Mouse (Mus musculus) forebrain, embryonic 13.5 days (tissue): ENCODE data around the gene Nsun6. TPM values are rescaled to one million over a fixed set of nuclear protein-coding genes. Genes with fewer than 3 reads are reported as not detected.

Experiments used
- ATAC-seq: fragments of 200-750 bp; cut with Nextera tagmentation; 2 replicates; pipeline ENCODE4 v1.8.0; 2017
- H3K27ac ChIP-seq: fragments of 300-500 bp; sonication (generic); 2 replicates; pipeline ENCODE4 v1.5.1; 2015; ENCODE audit warnings: inconsistent platforms, mild to moderate bottlenecking, moderate library complexity
- H3K27me3 ChIP-seq: fragments of 300-500 bp; sonication (generic); 2 replicates; pipeline ENCODE4 v1.6.1; 2015; ENCODE audit warnings: mild to moderate bottlenecking, inconsistent platforms
- H3K36me3 ChIP-seq: fragments of 300-500 bp; sonication (generic); 2 replicates; pipeline ENCODE4 v1.6.1; 2015; ENCODE audit warnings: mild to moderate bottlenecking, inconsistent platforms; ENCODE audit not compliant: poor library complexity, severe bottlenecking
- H3K4me1 ChIP-seq: fragments of 300-500 bp; sonication (generic); 2 replicates; pipeline ENCODE4 v1.6.1; 2015; ENCODE audit warnings: inconsistent platforms
- H3K4me2 ChIP-seq: fragments of 300-500 bp; sonication (generic); 2 replicates; pipeline ENCODE4 v1.6.1; 2015; ENCODE audit warnings: inconsistent platforms, mild to moderate bottlenecking, moderate library complexity
- H3K4me3 ChIP-seq: fragments of 300-500 bp; sonication (generic); 2 replicates; pipeline ENCODE4 v1.5.1; 2015; ENCODE audit warnings: mild to moderate bottlenecking, inconsistent platforms
- H3K9ac ChIP-seq: fragments of 300-500 bp; sonication (generic); 2 replicates; pipeline ENCODE4 v1.6.1; 2015; ENCODE audit warnings: mild to moderate bottlenecking, inconsistent platforms
- H3K9me3 ChIP-seq: fragments of 300-500 bp; sonication (generic); replicated peaks from 2 replicates; pipeline ENCODE4 v1.6.1; 2016; ENCODE audit warnings: inconsistent platforms
- WGBS: fragments of 180-500 bp; shearing (Covaris S2); methylation state at CpG from one replicate; pipeline ENCODE4 v1.1.7; 2015; 5-methylcytosine and 5-hydroxymethylcytosine counted together
- polyA plus RNA-seq: library from polyadenylated mRNA; unstranded; fragments of >200 nt; fragmentation: Nextera tagmentation; extraction: Ambion mirVana; gene quantifications from 2 replicates; pipeline ENCODE4 v1.2.1, GENCODE M21; 2015

The Nsun6 gene
- polyA plus RNA-seq, 1 experiment from 2014 or later: 18.6 TPM

DNA sequence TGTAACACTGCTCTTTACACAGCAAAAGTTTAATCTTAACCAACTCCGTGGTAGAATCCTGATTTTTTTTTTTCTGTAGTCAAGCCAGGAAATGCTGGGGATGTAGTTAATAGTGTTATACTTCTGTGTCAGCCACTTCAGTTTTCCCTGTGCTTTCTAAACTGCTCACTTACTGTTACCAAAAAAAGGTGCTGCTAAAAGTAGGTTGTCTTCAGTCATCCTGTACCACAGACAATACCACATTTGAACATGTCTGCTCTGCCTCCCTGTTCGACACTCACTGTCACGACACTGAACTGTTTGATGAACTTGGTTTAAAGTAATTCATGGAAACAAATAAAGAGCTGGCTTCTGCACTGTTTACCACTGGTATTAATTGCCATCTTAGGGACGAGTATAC is 66.4 kb downstream of the Nsun6 start:
- 87% methylated on average over 4 of the region's 4 CpGs for WGBS
- Histone ChIP-seq H3K36me3 (peaks cover 21% of the 10 kb centered on the region), H3K9me3 (no peaks in the 10 kb centered on the region)

DNA sequence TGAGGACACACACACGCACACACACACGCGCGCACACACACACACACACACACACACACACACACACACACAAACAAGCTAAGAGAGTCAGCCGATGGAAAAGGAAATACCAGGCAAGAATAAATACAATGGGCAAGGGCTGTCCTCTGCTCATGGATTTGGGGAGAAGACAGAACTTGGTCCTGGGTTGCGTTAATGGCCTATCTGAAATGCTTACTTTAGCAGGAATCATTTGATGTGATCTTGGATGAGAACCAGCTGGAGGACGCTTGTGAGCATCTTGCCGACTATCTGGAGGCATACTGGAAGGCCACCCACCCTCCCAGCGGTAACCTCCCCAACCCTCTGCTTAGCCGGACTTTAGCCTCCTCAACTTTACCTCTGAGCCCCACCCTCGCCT is 70.8 kb downstream of the Nsun6 start:
- WGBS: 86% methylated on average over 11 of the region's 11 CpGs

More for the DNA sequence above, 66.4 kb downstream of the Nsun6 start:
- no peaks in the 10 kb centered on the region for H3K27me3 ChIP-seq
- no peak overlapping the region for H3K4me2 ChIP-seq
- H3K9ac ChIP-seq: no peak overlapping the region
- no peaks in the 10 kb centered on the region for H3K4me1 ChIP-seq
- ATAC-seq: no peak
- H3K27ac ChIP-seq: no peak overlapping the region
- H3K4me3 ChIP-seq: no peak overlapping the region

DNA sequence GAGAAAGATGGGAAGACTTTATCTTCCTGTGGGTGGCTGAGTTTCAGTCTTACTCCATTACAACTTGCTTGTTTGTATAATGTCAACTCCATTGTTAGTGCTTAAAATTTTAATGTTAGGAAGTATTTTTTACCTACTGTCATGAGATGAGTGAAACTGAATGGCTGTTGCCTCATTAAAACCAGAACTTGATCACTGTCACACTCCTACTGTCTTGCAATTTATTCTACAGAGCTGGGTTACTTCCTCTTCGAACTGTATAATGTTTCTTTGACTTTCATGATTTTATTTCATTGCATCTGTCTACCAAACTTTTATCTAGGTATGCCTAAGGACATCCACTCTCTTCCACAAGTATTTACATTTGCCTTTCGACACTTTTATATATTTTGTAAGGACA is 93.4 kb downstream of the Nsun6 start:
- no peaks in the 10 kb centered on the region for H3K4me1 ChIP-seq
- no peak overlapping the region for H3K4me3 ChIP-seq
- no peak overlapping the region for H3K9ac ChIP-seq
- H3K9me3 ChIP-seq: no peaks in the 10 kb centered on the region
- no peak overlapping the region for H3K4me2 ChIP-seq
- ATAC-seq: no peak
- no peak overlapping the region for H3K27ac ChIP-seq
- no peaks in the 10 kb centered on the region for H3K36me3 ChIP-seq
- H3K27me3 ChIP-seq: no peaks in the 10 kb centered on the region
- WGBS: 91% methylated on average over 2 of the region's 2 CpGs

More for the DNA sequence above, 70.8 kb downstream of the Nsun6 start:
- Histone ChIP-seq H3K27ac (no peak overlapping the region), H3K4me1 (no peaks in the 10 kb centered on the region), H3K27me3 (no peaks in the 10 kb centered on the region), H3K36me3 (peaks cover 13% of the 10 kb centered on the region; the same call in 1 of the 2 replicates), H3K9ac (no peak overlapping the region), H3K9me3 (no peaks in the 10 kb centered on the region), H3K4me2 (no peak overlapping the region), H3K4me3 (no peak overlapping the region)
- no peak for ATAC-seq

DNA sequence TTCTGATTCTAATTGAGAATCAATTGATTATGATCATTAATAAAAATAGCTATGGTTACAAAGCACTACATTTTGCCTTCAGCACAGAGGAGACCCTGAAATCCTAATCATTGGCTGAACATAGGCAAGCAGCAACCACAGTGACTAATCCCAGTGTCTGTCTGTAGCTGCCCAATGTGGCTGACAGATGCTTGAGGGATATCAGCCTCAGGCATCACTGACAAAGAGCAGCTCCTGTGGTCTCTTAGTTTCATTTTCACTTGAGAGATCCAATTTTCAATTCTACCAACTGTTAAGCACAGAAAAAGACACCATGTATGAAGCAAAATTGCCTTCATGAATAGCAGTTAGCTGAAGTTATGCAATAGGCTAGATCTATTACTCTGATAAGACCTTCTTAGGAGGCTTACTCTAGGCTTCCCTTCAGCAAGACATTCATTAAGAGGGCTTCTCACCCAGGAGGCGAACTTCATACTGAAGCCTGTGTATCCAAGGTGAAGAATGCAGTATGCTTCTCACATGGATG is 93.8 kb downstream of the Nsun6 start:
- Histone ChIP-seq H3K27ac (no peak overlapping the region), H3K36me3 (no peaks in the 10 kb centered on the region), H3K4me3 (no peak overlapping the region), H3K9me3 (no peaks in the 10 kb centered on the region), H3K27me3 (no peaks in the 10 kb centered on the region), H3K9ac (no peak overlapping the region), H3K4me1 (no peaks in the 10 kb centered on the region), H3K4me2 (no peak overlapping the region)
- WGBS: 89% methylated on average over 1 of the region's 1 CpGs
- ATAC-seq: no peak

DNA sequence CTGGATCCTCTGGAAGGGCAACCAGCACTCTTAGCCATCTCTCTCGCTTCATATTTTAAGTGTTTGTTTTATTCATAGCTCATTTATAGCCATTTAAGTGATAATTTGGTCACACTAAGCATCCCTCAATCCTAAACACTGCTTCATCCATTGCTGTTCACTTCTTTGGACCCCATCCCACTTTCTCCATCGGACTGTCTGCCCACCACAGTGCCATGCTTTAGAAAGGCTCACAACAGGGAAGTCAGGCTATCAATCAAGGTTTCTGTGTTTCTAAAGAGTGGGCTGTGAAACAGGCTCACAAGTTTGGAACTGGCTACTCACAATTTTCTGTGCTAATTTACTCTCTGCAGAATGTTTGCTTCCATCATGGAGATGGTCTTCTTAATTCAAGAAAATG is 101.8 kb downstream of the Nsun6 start:
- Histone ChIP-seq H3K9me3 (no peaks in the 10 kb centered on the region), H3K36me3 (no peaks in the 10 kb centered on the region), H3K4me1 (no peaks in the 10 kb centered on the region), H3K9ac (no peak overlapping the region), H3K4me3 (no peak overlapping the region), H3K27me3 (no peaks in the 10 kb centered on the region), H3K4me2 (no peak overlapping the region), H3K27ac (no peak overlapping the region; the same call in 1 of the 2 replicates)
- ATAC-seq: no peak
- whole genome bisulfite sequencing: 58% methylated on average over 2 of the region's 2 CpGs

Other genes starting within 250 kb of the Nsun6 start
- gene Arl5b, start 5.7 kb downstream of the Nsun6 start, polyA plus RNA-seq: 37.1 and 38.6 TPM in 2 replicates